Mouse (Mus musculus) lung, embryonic 16.5 days (tissue): ENCODE data around the gene C8b. TPM values are rescaled to one million over a fixed set of nuclear protein-coding genes. Genes with fewer than 3 reads are reported as not detected.

Source experiments
- ATAC-seq: fragments of 200-750 bp; cut with Nextera tagmentation; 2 replicates; pipeline ENCODE4 v1.8.0; 2017; ENCODE audit warnings: low read depth, mild to moderate bottlenecking, moderate library complexity
- H3K27ac ChIP-seq: fragments of 300-500 bp; sonication (generic); 2 replicates; pipeline ENCODE4 v1.5.1; 2014; ENCODE audit warnings: mild to moderate bottlenecking, control low read depth, low read length
- H3K27me3 ChIP-seq: fragments of 300-500 bp; sonication (generic); 2 replicates; pipeline ENCODE4 v1.6.1; 2014; ENCODE audit warnings: low read depth, low read length, mixed read lengths; ENCODE audit not compliant: control insufficient read depth, insufficient read depth
- H3K36me3 ChIP-seq: fragments of 300-500 bp; sonication (generic); 2 replicates; pipeline ENCODE4 v1.6.1; 2014; ENCODE audit warnings: low read length; ENCODE audit not compliant: control insufficient read depth, insufficient read depth
- H3K4me1 ChIP-seq: fragments of 300-500 bp; sonication (generic); replicated peaks from 2 replicates; pipeline ENCODE4 v1.6.1; 2014; ENCODE audit warnings: low read length, mixed read lengths; ENCODE audit not compliant: control insufficient read depth, insufficient read depth
- H3K4me2 ChIP-seq: fragments of 300-500 bp; sonication (generic); 2 replicates; pipeline ENCODE4 v1.6.1; 2014; ENCODE audit warnings: low read depth, low read length, control low read depth
- H3K4me3 ChIP-seq: fragments of 300-500 bp; sonication (generic); 2 replicates; pipeline ENCODE4 v1.5.1; 2014; ENCODE audit warnings: mild to moderate bottlenecking, low read length, control low read depth
- H3K9ac ChIP-seq: fragments of 300-500 bp; sonication (generic); 2 replicates; pipeline ENCODE4 v1.6.1; 2014; ENCODE audit warnings: low read length, control low read depth
- H3K9me3 ChIP-seq: fragments of 300-500 bp; sonication (generic); 2 replicates; pipeline ENCODE4 v1.6.1; 2016; ENCODE audit warnings: low read length; ENCODE audit not compliant: control insufficient read depth
- WGBS: fragments of 180-500 bp; shearing (Covaris S2); extraction: QIAGEN DNeasy Blood & Tissue Kit; methylation state at CpG from one replicate; pipeline ENCODE4 v1.1.7; 2014; 5-methylcytosine and 5-hydroxymethylcytosine counted together
- polyA plus RNA-seq: library from polyadenylated mRNA; unstranded; fragments of >200 nt; fragmentation: Nextera tagmentation; extraction: Ambion mirVana; gene quantifications from 2 replicates; pipeline ENCODE4 v1.2.1, GENCODE M21; 2015

Gene C8b
- polyA plus RNA-seq, 1 experiment from 2014 or later: 0.13 TPM

DNA sequence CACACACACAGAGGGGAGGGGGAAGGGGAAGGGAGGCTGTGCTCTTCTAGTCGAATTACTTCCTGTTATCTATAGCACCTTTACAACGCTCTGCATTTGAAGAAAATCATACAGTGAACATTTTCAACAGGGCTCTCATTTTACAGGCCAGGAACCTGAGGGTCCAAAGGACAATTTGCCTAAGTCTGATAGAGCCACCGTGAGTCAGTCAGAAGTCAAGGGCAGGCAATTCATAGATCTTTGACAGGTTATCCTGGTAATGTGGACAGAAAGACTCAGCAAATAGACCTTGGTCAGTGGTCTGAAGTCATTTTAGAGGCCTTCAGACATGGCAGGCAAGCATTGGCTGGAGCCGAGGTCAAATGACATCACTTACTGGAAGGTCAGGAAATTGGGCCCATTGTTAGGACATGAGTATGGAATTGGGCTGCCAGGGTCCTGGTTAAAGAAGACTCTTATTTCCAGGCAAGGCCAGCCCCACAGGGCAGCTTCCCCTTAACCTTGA lies 57.5 kb downstream of the C8b start:
- Histone ChIP-seq H3K4me1 (no peaks in the 10 kb centered on the region), H3K4me2 (no peak overlapping the region), H3K9me3 (no peaks in the 10 kb centered on the region), H3K9ac (no peak overlapping the region), H3K27me3 (no peaks in the 10 kb centered on the region), H3K4me3 (no peak overlapping the region), H3K27ac (no peak overlapping the region), H3K36me3 (no peaks in the 10 kb centered on the region)
- ATAC-seq: no peak
- WGBS: 48% methylated on average over 4 of the region's 4 CpGs

DNA sequence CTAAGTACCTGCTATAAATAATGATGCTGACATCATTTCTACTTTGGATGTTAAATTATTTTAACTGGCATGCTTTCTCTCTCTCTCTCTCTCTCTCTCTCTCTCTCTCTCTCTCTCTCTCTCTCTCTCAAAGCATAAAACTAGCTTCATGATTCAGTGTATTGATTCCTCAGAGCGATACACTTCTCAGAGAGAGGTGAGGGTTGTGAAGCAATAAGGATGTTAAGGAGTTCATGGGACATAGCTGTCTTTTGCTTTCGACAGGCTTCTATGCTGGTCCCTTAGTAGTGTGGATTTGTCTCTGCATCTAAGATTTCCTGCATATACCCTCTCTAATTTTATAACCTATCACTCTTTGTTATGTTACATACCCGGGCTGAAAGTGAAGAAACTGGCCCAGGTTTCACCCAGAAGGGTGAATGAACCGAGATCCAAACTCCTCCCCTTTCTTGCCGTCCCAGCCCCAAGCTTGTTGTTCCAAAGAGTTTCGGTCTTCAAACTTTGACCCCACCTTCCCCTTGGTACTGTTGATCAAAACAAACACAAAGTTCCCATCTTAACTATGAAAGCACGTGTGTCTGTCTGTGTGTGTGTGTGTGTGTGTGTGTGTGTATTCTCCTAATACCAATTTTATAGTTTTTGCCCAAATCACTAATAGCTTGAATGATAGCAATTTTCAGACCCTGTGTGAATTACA lies 58.4 kb downstream of the C8b start:
- no peaks in the 10 kb centered on the region for H3K27me3 ChIP-seq
- no peak overlapping the region for H3K4me2 ChIP-seq
- ATAC-seq: no peak
- no peak overlapping the region for H3K27ac ChIP-seq
- no peaks in the 10 kb centered on the region for H3K36me3 ChIP-seq
- 54% methylated on average over 7 of the region's 7 CpGs for WGBS
- H3K4me3 ChIP-seq: no peak overlapping the region
- no peaks in the 10 kb centered on the region for H3K9me3 ChIP-seq
- no peaks in the 10 kb centered on the region for H3K4me1 ChIP-seq
- no peak overlapping the region for H3K9ac ChIP-seq

DNA sequence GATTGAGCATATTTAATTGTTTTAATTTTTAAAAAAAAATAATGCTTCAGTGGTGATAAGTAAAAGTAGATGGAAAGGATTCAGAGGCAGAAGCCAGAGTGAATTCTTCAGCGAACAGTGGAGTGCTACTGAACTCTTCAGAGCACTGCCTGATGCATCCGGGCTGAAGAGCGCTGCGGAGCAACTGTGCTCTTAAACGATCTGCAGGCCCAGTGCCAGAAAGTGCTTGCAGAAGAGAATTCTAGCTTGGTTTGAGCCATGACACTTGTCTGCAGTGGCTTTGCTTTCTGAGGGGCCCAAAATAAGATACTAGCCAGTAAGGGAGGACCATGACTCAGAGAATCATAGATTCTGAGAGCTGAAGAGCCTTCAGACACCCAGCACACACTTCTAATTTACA lies 62.8 kb downstream of the C8b start:
- no peak for ATAC-seq
- Histone ChIP-seq H3K36me3 (no peaks in the 10 kb centered on the region), H3K4me2 (no peak overlapping the region), H3K27ac (no peak overlapping the region), H3K4me3 (no peak overlapping the region), H3K27me3 (no peaks in the 10 kb centered on the region), H3K9me3 (no peaks in the 10 kb centered on the region), H3K4me1 (no peaks in the 10 kb centered on the region), H3K9ac (no peak overlapping the region)
- WGBS: 49% methylated on average over 5 of the region's 5 CpGs

GRCm38 (mm10) chr4:104835096-104835495 lies 69.0 kb downstream of the C8b start:
- no peak for ATAC-seq
- 47% methylated on average over 5 of the region's 5 CpGs for WGBS
- H3K36me3 ChIP-seq: no peaks in the 10 kb centered on the region
- no peak overlapping the region for H3K27ac ChIP-seq
- H3K27me3 ChIP-seq: no peaks in the 10 kb centered on the region
- H3K4me2 ChIP-seq: no peak overlapping the region
- H3K9ac ChIP-seq: no peak overlapping the region
- H3K4me1 ChIP-seq: no peaks in the 10 kb centered on the region
- no peak overlapping the region for H3K4me3 ChIP-seq
- H3K9me3 ChIP-seq: no peaks in the 10 kb centered on the region

DNA sequence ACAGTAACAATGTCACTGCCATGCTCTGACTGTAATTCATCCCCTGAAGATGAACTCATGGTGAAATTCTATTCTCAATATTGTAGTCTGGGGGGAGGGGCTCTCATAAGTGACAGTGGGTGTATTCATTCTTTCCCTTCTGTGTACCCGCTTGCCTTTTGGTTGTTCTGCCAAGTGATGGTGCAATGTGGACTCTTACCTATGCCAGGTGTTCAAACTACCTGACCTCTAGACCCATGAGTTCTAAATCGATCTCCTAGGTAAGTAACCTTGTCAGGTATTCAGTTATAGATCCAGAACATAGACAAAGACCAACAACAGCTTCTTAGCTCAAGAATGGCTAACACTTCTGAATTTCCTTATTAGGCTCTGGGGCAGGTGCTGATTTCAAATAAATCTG lies 72.2 kb downstream of the C8b start:
- no peak for ATAC-seq
- Histone ChIP-seq H3K4me1 (no peaks in the 10 kb centered on the region), H3K27me3 (no peaks in the 10 kb centered on the region), H3K9me3 (no peaks in the 10 kb centered on the region), H3K4me2 (no peak overlapping the region), H3K4me3 (no peak overlapping the region), H3K9ac (no peak overlapping the region), H3K36me3 (no peaks in the 10 kb centered on the region), H3K27ac (no peak overlapping the region)
- 78% methylated on average over 2 of the region's 2 CpGs for WGBS

- 77% methylated on average over 5 of the region's 5 CpGs for WGBS
Observed at GRCm38 (mm10) chr4:104842204-104842603, 76.1 kb downstream of the C8b start.

GRCm38 (mm10) chr4:104843546-104843945 lies 77.4 kb downstream of the C8b start:
- Histone ChIP-seq H3K27ac (no peak overlapping the region), H3K4me3 (no peak overlapping the region), H3K27me3 (no peaks in the 10 kb centered on the region), H3K9ac (no peak overlapping the region), H3K36me3 (no peaks in the 10 kb centered on the region), H3K4me2 (no peak overlapping the region), H3K9me3 (no peaks in the 10 kb centered on the region), H3K4me1 (no peaks in the 10 kb centered on the region)
- no peak for ATAC-seq
- WGBS: 61% methylated on average over 4 of the region's 4 CpGs

More at GRCm38 (mm10) chr4:104842204-104842603, 76.1 kb downstream of the C8b start:
- ATAC-seq: no peak
- H3K36me3 ChIP-seq: no peaks in the 10 kb centered on the region
- H3K27ac ChIP-seq: no peak overlapping the region
- H3K27me3 ChIP-seq: no peaks in the 10 kb centered on the region
- no peak overlapping the region for H3K9ac ChIP-seq
- no peak overlapping the region for H3K4me3 ChIP-seq
- H3K4me1 ChIP-seq: no peaks in the 10 kb centered on the region
- H3K9me3 ChIP-seq: no peaks in the 10 kb centered on the region
- no peak overlapping the region for H3K4me2 ChIP-seq

Other genes with a start within 250 kb of the C8b start
- not detected in 2 replicates for gene Gm17662, start 91.0 kb downstream of the C8b start, polyA plus RNA-seq
- 0.06 and 0.19 TPM in 2 replicates for gene C8a, start 110.1 kb downstream of the C8b start, polyA plus RNA-seq
- 0.13 TPM in 2 replicates for gene Fyb2, start 147.1 kb downstream of the C8b start, polyA plus RNA-seq